Mouse (Mus musculus) heart, adult 11 months (tissue): ENCODE measurements at regions not wholly inside any gene's neighbourhood (a gene's known extent, or its start where the extent isn't known, plus 50 kb on each side); places are given as distances from the start of the nearest gene placed in this dataset.

ENCODE experiments used
- DNase-seq: peaks from one replicate; pipeline ENCODE4 v3.0.0; 2022

- DNase-seq, result no peak
These were observed 89.1 kb upstream of the Chl1 start for GRCm38 (mm10) chr6:103421013-103421933.

- DNase-seq, result peak; percentile 27
These were observed 79.3 kb upstream of the Chl1 start for GRCm38 (mm10) chr6:103430933-103431594.

- no peak for DNase-seq
These were observed 78.8 kb upstream of the Chl1 start for GRCm38 (mm10) chr6:103431595-103431957.
